Mouse (Mus musculus): ENCODE measurements around the gene Serpine1. TPM values are rescaled to one million over a fixed set of nuclear protein-coding genes. Genes with fewer than 3 reads are reported as not detected.

The Serpine1 gene
- not detected for polyA plus RNA-seq (2017; shearing (Covaris generic))

GRCm38 (mm10) chr5:137072079-137072960 lies at the start of gene Serpine1:
TSS of gene Serpine1 (minus strand) at chr5:137072268.

DNA sequence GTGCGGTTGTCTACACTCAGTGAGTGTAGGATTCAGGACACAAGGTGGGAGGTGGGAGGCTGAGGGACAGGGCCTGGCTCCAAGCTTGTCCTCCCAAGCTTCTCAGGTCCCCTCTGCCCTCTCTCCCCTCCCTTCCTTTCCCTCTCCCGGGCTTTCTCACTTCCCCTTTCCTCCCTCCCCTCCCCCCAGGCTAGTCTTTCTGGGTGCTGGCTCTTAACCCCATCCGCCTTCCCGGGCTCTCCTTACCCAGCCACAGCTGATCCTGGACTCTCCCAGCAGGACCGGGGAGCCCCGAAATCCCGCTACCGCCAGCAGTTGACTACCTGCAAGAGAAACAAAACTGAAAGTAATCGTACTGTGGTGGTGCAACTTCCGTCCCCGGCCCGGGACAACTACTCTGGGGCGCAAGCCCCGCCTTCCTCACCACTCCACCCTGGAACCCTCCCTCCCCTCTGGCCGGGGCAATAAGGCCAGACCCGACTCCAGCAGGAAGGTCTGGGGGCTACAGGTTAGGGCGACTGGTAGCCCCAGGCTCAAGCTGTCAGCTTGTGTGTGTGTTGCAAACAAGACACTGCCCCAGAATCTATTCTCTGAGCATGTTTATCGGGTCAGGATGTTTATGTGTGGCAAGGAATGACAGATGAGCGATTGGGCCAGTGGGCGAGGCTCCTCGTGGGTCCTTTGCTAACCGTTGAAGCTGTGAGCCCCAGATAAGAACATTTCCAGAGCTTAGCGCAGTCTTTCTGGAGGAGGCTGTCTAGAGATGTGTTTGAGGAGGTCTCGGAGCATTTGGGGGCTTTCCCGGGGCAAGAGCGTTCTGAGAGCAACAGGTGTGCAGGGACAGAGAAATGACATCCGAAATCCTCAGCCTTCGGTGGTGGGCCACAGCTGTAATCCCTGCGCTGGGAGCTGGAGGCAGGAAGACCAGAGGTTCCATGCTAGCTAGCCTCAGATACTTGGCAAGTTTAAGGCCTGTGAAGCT lies 44.1 kb upstream of the Serpine1 start, which contains the start of gene Trim56:
Gene Trim56, minus strand, starts transcription at position 344 of the 982 bp plus-strand sequence.

DNA sequence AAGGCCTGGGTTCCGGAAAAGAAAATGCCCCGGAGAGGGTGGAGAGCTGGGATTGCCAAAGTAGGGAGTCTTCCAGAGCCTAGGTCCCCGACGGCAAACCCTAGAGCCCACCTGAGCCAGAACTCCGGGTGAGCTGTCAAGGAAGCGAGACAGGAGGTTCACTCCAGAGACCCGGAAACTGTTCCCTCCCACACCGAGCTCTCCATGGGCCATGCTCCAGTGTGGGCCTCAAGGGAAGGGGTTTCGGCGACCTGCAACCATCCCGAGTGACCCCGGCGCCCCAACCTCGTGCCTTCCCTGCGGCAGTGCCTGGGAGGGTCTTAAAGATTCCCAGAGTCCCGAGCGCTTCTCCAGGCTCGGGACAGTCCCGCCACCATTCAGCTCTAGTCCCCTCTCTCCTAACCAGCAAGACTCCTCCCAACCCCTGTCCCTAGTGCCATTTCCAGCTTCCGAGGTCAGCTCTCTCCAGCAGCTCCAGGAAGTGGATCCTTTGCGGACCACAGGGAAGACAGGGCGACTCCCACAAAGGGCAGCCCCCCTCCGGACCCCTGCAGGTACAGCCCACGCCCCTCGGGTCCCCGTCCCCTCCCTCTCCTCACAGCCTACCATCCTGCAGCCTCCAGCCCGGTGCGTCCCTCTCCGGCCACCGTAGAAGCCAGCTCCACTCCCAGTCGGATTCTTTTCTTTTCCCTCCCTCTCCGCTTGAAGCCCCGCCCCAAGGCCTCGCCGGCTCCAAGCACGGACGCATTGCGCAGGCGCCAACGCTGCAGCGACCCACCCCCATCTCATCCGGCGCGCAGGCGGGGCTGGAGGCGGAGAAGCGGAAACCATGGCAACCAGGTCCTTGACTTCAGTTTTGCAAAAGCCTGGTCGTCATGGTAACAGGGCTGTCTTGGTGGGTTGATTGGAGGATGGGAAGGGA lies 26.4 kb downstream of the Serpine1 start, which contains the start of gene Ap1s1:
Gene Ap1s1, minus strand, starts transcription at position 734 of the 922 bp plus-strand sequence.

DNA sequence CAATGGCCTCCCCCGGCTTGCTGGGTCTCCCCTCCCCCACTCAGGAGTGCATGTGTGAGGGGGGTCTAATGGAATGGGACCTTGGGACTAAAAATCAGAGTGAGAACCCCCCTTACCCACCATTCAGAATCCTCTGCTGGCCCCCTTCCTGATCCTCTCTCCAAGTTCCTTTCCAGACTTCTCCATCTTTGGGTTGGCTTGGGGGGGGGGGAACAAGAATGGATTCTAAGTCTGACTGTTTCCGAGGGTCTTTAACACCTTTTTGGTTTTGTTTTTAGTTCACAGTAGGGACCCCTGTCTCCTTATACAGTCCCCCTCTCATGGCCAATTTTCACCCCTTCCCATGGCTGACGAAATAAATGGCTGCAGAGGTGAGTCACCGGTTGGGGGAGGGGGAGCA lies 46.0 kb downstream of the Serpine1 start, which contains the start of gene Vgf:
Gene Vgf, plus strand, starts transcription at position 301 of the 400 bp plus-strand sequence.

Other genes starting within 250 kb of the Serpine1 start
- not detected for gene Col26a1, start 189.1 kb downstream of the Serpine1 start, polyA plus RNA-seq (2017; shearing (Covaris generic))
- gene Ift22, start 164.1 kb downstream of the Serpine1 start, polyA plus RNA-seq (2017; shearing (Covaris generic)) = 10.3 TPM
- gene Fis1, start 119.0 kb downstream of the Serpine1 start, polyA plus RNA-seq (2017; shearing (Covaris generic)) = 320 TPM
- not detected for gene Cldn15, start 105.7 kb downstream of the Serpine1 start, polyA plus RNA-seq (2017; shearing (Covaris generic))
- gene Plod3, start 85.2 kb downstream of the Serpine1 start, polyA plus RNA-seq (2017; shearing (Covaris generic)) = 13.6 TPM
- 68.7 TPM for gene Znhit1, start 84.2 kb downstream of the Serpine1 start, polyA plus RNA-seq (2017; shearing (Covaris generic))
- not detected for gene Vgf, start 45.9 kb downstream of the Serpine1 start, polyA plus RNA-seq (2017; shearing (Covaris generic))
- 100 TPM for gene Ap1s1, start 26.1 kb downstream of the Serpine1 start, polyA plus RNA-seq (2017; shearing (Covaris generic))
- 23.0 TPM for gene Trim56, start 43.9 kb upstream of the Serpine1 start, polyA plus RNA-seq (2017; shearing (Covaris generic))
- not detected for gene Muc3, start 77.1 kb upstream of the Serpine1 start, polyA plus RNA-seq (2017; shearing (Covaris generic))
- 1.8 TPM for gene Muc3a, start 140.1 kb upstream of the Serpine1 start, polyA plus RNA-seq (2017; shearing (Covaris generic))
- gene Ache, start 215.3 kb upstream of the Serpine1 start, polyA plus RNA-seq (2017; shearing (Covaris generic)) = 0.33 TPM
- gene Ufsp1, start 222.4 kb upstream of the Serpine1 start, polyA plus RNA-seq (2017; shearing (Covaris generic)) = 2.5 TPM
- gene Srrt, start 235.4 kb upstream of the Serpine1 start, polyA plus RNA-seq (2017; shearing (Covaris generic)) = 112 TPM
- 7.7 TPM for gene Trip6, start 242.1 kb upstream of the Serpine1 start, polyA plus RNA-seq (2017; shearing (Covaris generic))

Data from activated CD4-positive, CD25-positive, alpha-beta regulatory T cell, adult 9 weeks (primary cell).